Mouse (Mus musculus): Measurements from ENCODE around the gene Gpr25. TPM values are rescaled to one million over a fixed set of nuclear protein-coding genes. Genes with fewer than 3 reads are reported as not detected.

The Gpr25 gene
- total and polyA plus RNA-seq, 2 experiments from 2014 or later = 1.3 to 2.1 TPM

DNA sequence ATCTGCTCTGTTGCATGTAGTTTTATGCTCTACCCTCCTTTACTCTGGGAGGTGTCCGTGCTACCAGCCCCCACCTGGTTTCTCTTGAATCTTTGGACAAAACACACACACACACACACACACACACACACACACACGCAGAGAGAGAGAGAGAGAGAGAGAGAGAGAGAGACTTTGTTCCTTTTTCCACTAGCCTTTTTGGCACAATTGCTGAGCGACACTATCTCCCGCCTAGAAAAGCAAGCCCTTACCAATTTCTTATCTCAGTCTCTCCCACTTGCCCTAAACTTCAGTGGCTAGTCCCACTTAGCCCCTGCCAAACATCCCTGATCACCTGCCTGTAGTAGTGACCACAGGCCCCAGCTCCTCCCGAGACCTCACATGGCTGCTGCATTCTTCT lies 16.2 kb downstream of the Gpr25 start:
- Histone ChIP-seq H3K36me3 (ENCODE audit: insufficient read depth, low read length) (no peaks in the 10 kb centered on the region), H3K27ac (ENCODE audit: low read depth, low read length) (no peak overlapping the region), H3K9me3 (ENCODE audit: low read length) (no peaks in the 10 kb centered on the region), H3K27me3 (ENCODE audit: insufficient read depth, low read length) (no peaks in the 10 kb centered on the region), H3K4me3 (ENCODE audit: low read depth, low read length) (no peak overlapping the region), H3K4me2 (ENCODE audit: low read depth, low read length, poor library complexity, severe bottlenecking) (no peak overlapping the region), H3K4me1 (ENCODE audit: insufficient read depth, low read length) (no peaks in the 10 kb centered on the region), H3K9ac (replicated peaks; ENCODE audit: low read length, poor library complexity, severe bottlenecking) (no peak overlapping the region)
- no peak for TF ChIP-seq CTCF (IDR thresholded peaks at IDR 0.05)
- 85% methylated on average over 5 of the region's 5 CpGs for whole genome bisulfite sequencing
- DNase-seq (ENCODE audit: low spot score) (no peak), ATAC-seq (ENCODE audit: low FRiP score) (no peak)

DNA sequence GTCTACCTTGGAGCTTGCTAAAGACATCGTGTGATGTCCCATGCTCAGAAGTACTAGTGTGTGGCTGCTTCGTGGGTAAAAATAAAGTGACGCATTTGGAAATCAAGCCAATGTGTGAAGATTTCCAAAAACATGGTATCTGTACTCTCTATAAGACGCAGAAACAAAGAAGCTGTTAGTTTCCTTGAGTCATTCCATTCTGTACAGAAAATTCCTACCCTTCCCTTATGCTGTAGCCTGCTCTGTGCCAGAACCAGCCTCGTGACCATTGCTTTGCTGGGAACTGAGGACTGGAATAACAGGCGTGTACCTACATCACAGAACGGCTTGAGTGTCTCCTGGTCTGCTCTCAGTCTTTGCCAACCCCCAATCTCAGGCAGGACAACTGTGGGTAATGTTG lies 18.9 kb downstream of the Gpr25 start:
- WGBS = 91% methylated on average over 7 of the region's 7 CpGs
- no peaks in the 10 kb centered on the region for H3K4me1 ChIP-seq (ENCODE audit: insufficient read depth, low read length)
- no peak overlapping the region for H3K27ac ChIP-seq (ENCODE audit: low read depth, low read length)
- no peak overlapping the region for H3K4me2 ChIP-seq (ENCODE audit: low read depth, low read length, poor library complexity, severe bottlenecking)
- DNase-seq (ENCODE audit: low spot score) (no peak), ATAC-seq (ENCODE audit: low FRiP score) (no peak)
- no peak for TF ChIP-seq CTCF (IDR thresholded peaks at IDR 0.05)
- 0 out of 2 replicates have a peak, but pooled peaks cover 3% of the 10 kb centered on the region for H3K27me3 ChIP-seq (ENCODE audit: insufficient read depth, low read length)
- no peak overlapping the region for H3K9ac ChIP-seq (replicated peaks; ENCODE audit: low read length, poor library complexity, severe bottlenecking)
- no peak overlapping the region for H3K4me3 ChIP-seq (ENCODE audit: low read depth, low read length)
- no peaks in the 10 kb centered on the region for H3K9me3 ChIP-seq (ENCODE audit: low read length)
- H3K36me3 ChIP-seq (ENCODE audit: insufficient read depth, low read length) = no peaks in the 10 kb centered on the region

DNA sequence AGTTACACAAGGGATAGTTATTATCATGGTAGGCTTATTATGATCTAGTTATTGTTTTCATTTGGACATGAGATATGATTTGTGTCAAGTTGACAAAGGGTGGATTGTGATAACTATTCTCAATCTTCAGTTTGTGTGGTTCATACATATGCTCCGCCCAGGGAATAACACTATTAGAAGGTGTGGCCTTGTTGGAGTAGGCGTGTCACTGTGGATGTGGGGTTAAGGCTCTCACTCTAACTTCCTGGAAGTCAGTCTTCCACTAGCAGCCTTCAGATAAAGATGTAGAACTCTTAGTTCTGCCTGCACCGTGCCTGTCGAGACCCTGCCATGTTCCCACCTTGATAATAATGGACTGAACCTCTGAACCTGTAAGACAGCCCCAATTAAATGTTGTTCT lies 22.2 kb downstream of the Gpr25 start:
- peaks cover 1% of the 10 kb centered on the region; the same call in 1 of the 2 replicates for H3K4me1 ChIP-seq (ENCODE audit: insufficient read depth, low read length)
- DNase-seq (ENCODE audit: low spot score) (no peak), ATAC-seq (ENCODE audit: low FRiP score) (no peak)
- 88% methylated on average over 4 of the region's 4 CpGs for WGBS
- no peaks in the 10 kb centered on the region for H3K9me3 ChIP-seq (ENCODE audit: low read length)
- no peak overlapping the region for H3K4me2 ChIP-seq (ENCODE audit: low read depth, low read length, poor library complexity, severe bottlenecking)
- no peaks in the 10 kb centered on the region for H3K36me3 ChIP-seq (ENCODE audit: insufficient read depth, low read length)
- no peak overlapping the region for H3K27ac ChIP-seq (ENCODE audit: low read depth, low read length)
- H3K4me3 ChIP-seq (ENCODE audit: low read depth, low read length) = no peak overlapping the region
- no peak overlapping the region for H3K9ac ChIP-seq (replicated peaks; ENCODE audit: low read length, poor library complexity, severe bottlenecking)
- TF ChIP-seq CTCF (IDR thresholded peaks at IDR 0.05) = no peak
- H3K27me3 ChIP-seq (ENCODE audit: insufficient read depth, low read length) = 0 out of 2 replicates have a peak, but pooled peaks cover 7% of the 10 kb centered on the region

- DNase-seq (ENCODE audit: low spot score) (no peak), ATAC-seq (ENCODE audit: low FRiP score) (no peak)
- peak overlapping the region; percentile 91 for H3K4me2 ChIP-seq (ENCODE audit: low read depth, low read length, poor library complexity, severe bottlenecking)
- H3K9ac ChIP-seq (replicated peaks; ENCODE audit: low read length, poor library complexity, severe bottlenecking) = peak overlapping the region; percentile 62
- H3K4me1 ChIP-seq (ENCODE audit: insufficient read depth, low read length) = peaks cover 8% of the 10 kb centered on the region
- no peaks in the 10 kb centered on the region for H3K36me3 ChIP-seq (ENCODE audit: insufficient read depth, low read length)
- WGBS = 4% methylated on average over 9 of the region's 9 CpGs
- peak overlapping the region; percentile 54 for H3K4me3 ChIP-seq (ENCODE audit: low read depth, low read length)
- H3K27me3 ChIP-seq (ENCODE audit: insufficient read depth, low read length) = 0 out of 2 replicates have a peak, but pooled peaks cover 7% of the 10 kb centered on the region
- no peaks in the 10 kb centered on the region for H3K9me3 ChIP-seq (ENCODE audit: low read length)
- H3K27ac ChIP-seq (ENCODE audit: low read depth, low read length) = no peak overlapping the region
- peak; percentile 60; the same call in 1 of the 2 replicates for TF ChIP-seq CTCF (IDR thresholded peaks at IDR 0.05)
These were observed 26.0 kb downstream of the Gpr25 start for GRCm38 (mm10) chr1:136234595-136235092.

DNA sequence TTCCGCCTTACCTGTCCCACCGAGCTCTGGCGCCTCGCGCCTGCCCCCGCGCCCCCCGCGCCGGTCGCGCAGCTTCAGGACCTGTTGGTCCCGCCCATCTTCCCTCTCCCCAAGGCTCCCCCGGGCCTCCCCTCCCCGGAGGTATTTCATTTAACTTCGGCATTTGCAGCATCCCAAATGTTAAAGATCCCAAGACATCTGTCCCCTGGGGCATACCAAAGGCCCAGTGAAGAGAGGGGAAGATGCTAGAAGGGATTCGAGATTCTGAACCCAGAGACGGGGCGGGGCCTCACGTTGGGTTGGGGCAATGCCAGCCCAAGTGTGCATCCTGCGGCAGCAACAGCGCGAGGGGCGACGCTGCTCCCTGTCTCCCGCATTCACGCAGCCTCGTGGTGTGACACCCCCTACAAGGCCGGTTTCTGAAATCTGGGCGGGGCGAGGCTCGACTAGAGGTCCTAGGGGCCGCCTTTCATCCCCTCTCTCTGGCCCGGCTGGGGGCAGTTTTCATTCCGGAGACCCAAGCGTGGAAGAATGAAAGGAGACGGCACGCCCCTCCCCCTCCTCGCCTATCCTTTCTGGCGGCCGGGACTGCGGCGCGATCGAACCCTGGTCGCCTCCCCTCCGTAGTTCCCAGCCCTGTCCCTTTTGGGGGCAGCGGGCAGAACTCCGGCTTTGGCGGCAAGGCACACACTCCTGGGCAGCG lies 26.6 kb downstream of the Gpr25 start, which contains the start of gene Inava:
Inava (minus strand) TSS at position 373 of the 703 bp plus-strand sequence.
- Histone ChIP-seq H3K4me3 (ENCODE audit: low read depth, low read length) (peak within 1 kb of the TSS; percentile 54), H3K4me1 (ENCODE audit: insufficient read depth, low read length) (peaks cover 8% of the 10 kb centered on the region), H3K36me3 (ENCODE audit: insufficient read depth, low read length) (no peaks in the 10 kb centered on the region), H3K9me3 (ENCODE audit: low read length) (no peaks in the 10 kb centered on the region), H3K9ac (replicated peaks; ENCODE audit: low read length, poor library complexity, severe bottlenecking) (peak within 1 kb of the TSS; percentile 62), H3K4me2 (ENCODE audit: low read depth, low read length, poor library complexity, severe bottlenecking) (peak within 1 kb of the TSS; percentile 91), H3K27me3 (ENCODE audit: insufficient read depth, low read length) (0 out of 2 replicates have a peak, but pooled peaks cover 6% of the 10 kb centered on the region), H3K27ac (ENCODE audit: low read depth, low read length) (no peak within 1 kb of the TSS)
- DNase-seq (ENCODE audit: low spot score) (peak; percentile 66), ATAC-seq (ENCODE audit: low FRiP score) (peak; percentile 81)
- no peak; the same call in 1 of the 2 replicates for TF ChIP-seq CTCF (IDR thresholded peaks at IDR 0.05)
- under 1% methylated on average over 43 of the region's 51 CpGs for WGBS
